Mouse (Mus musculus) urinary bladder, postnatal 10 days (tissue): Measurements from ENCODE around the gene Tmem259.
"Not testable (repeated sequence)": the region's sequence is repeated elsewhere in the genome, so short reads cannot be mapped to it uniquely, and the experiment has no call there.

Experiments
- DNase-seq: peaks from one replicate; pipeline ENCODE4 v3.0.0; 2022; ENCODE audit warnings: low spot score

Gene Tmem259

DNA sequence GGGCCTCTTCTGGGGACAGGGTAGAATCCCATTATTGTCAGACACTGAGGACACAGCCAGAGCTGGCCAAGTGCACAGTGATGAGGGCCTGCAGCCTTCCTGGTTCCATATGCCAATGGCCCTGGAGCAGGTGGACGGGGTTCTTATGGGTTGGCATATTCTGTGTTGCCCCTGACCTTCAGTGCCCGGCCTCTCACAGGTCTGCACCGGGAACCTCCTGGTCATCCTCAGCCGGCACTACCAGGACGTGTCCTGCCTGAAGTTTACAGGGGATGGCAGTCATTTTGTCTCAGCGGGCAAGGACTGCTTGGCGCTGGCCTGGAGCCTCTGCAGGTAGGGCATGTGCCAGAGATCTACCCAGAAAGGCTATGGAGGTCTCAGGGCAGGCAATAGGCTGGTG lies 19.4 kb downstream of the Tmem259 start:
- no peak for DNase-seq

DNA sequence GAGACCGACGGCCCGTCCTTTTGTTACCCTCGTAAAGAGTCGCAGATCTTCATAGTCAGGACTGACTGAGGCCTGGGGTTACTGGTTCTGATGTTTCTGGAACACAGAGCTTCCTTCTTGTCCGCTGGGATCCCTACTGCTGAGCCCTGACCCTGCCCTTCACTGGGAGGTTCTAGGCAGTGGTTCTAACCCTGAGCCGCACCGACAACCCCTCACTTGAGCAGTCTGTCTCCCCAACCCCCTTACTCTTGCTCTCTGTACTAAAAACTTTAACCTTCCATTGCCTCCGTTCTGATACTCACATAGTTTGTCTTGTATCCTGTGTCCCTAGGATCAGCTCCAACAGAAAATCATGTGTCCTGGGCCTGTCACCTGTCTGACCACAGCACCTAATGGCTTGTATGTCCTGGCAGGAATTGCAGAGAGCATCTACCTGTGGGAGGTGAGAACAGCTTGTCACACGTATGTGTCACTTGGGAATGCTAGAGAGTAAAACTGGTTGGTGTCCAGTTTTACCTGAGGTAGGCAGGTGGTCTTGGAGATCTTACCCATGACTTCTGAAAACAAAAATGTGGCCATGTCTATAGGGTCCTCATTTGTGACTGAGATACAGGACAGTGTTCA lies 23.3 kb downstream of the Tmem259 start:
- DNase-seq, result no peak

DNA sequence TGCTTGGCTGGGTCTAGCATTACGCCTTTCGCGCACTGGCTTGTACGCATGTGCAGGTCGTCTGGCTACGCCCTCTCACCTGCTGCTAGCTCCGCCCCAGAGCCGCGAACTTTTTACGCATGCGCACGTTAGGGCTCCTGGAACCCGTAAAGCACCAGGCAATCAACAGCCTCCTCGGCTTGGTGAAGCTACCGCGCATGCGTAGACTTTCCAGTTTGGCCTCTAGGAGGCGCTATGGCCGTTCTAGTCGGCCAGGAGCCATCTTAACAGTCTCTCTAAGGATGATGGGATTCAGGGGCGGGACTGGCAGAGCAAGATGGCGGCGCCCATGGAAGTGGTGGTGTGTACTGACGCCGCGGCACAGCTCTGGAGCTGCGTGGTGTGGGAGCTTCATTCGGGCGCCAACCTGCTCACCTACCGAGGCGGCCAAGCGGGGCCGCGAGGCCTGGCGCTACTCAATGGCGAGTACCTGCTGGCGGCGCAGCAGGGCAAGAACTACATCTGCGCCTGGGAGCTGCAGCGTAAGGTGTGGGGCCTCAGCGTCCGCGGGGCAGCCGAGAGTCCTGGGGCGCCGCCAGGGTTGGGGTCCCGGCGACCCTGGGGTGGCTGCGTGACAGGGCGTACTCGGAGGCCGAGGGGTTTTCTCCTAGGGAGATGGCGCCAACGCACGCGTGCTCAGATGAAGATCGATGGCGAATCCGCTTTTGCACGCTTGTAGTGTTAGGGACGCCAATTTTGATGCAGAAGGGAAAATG lies 24.1 kb downstream of the Tmem259 start, which contains the start of gene Wdr18:
Gene Wdr18 (plus strand): TSS at position 306 of the 755 bp plus-strand sequence.
- DNase-seq, result peak; percentile 99

DNA sequence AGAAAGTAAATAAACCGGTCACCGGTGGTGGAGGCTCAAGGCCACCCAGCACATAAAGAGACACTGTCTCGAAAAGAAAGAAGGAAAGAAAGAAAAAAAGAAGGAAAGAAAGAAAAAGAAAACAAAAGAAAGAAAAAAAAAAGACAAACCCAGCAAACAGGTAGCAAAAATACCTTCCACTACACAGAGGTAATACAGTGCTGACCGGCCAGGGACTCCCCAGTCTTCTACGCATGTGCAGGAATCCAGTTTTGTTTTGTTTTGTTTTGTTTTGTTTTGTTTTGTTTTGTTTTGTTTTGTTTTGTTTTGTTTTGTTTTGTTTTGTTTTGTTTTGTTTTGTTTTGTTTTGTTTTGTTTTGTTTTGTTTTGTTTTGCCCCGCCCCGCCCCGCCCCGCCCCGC lies 24.7 kb downstream of the Tmem259 start:
- not testable (repeated sequence) for DNase-seq

DNA sequence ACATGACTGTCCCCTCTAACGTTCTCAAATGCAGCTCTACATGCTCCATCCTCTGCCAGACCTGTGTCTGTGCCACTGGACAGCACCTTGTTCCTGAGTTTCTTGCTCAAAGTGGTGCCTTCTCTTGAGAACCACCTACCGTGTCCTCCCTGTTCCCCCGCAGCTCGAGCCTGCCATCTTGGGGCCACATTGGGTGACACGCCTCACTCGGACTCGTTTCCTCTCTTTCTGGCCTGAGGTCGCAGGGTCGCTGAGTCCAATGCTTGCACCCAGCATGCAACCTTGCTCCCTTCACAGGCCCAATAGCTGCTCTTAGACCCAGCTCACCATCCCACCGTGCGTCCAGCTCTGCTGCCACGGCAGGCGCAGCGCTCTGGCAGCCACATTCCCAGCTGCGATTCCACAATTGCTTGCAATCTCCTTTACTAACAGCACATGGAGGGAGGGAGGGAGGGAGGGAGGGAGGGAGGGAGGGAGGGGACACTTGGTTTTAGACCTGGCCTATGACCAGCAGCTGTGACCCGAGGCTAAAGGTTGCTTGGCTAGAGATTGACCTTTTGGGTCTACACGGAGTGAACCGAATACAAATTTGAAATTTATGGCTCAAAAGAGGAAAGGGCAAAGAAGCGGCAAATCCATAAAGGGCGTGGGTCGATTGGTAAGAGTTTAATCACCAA lies 25.9 kb downstream of the Tmem259 start:
- DNase-seq, result no peak

DNA sequence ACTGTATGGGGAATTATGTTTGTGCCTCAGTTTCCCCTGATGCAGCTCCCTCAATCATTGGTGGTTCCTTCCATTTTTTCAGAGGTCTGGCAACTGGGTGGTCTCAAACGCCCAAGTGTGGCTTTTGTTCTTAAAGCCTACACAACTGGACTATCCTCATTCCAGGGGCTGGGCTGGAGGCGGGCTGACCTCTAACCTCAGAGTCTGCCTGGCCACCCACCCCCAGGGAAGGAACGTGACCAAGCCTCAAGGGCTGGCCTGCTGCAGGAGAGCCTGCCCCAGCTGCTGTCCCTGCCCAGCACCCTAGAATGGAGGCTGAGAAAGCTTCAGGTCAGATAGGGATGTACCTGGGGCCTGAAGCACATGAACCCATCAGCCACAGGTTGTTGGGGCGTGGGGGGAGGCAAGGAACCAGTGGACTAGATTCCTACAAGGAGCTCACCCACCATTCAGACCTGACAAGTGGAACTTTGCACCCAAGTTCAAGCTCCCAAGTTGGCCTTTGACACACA lies 27.4 kb downstream of the Tmem259 start:
- DNase-seq, result no peak

DNA sequence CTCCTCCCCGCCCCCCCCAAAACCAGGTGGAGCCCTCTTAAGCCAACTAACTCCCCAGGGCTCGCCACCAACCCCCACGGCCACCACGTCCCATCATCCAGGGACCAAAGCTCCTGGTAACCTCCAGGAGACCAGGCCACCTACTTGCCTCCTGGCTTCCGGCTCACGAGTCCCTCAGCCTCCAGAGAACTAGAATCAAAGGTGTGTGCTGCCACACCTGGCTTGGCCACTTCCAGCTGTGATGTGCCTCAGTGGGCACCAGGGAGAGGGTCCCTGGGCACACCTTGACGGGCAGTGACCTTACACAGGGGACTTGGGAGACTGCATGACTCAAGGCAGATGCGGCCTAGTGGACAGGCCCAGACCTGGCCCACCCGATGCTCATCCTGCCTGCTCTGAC lies 28.4 kb downstream of the Tmem259 start:
- DNase-seq, result no peak

DNA sequence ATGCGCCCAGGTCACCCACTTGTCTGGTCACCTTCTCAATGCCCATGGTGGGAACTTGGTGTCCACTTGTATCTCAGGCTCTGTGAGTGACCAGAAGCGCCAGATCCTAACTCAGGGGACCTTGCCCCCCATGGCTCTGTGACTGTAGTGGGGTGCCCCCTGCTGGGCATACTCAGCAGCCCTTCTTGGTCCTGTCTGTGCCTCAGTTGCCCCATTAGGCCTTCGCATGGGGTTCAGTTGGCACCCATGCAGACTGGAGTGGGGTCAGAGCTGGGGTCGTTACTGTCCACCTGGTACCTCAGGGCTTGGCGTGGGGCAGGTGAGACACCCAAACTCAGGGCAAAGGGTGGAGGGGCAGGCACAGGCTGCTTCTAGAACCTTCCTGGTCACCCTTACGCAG lies 30.2 kb downstream of the Tmem259 start:
- DNase-seq, result no peak

DNA sequence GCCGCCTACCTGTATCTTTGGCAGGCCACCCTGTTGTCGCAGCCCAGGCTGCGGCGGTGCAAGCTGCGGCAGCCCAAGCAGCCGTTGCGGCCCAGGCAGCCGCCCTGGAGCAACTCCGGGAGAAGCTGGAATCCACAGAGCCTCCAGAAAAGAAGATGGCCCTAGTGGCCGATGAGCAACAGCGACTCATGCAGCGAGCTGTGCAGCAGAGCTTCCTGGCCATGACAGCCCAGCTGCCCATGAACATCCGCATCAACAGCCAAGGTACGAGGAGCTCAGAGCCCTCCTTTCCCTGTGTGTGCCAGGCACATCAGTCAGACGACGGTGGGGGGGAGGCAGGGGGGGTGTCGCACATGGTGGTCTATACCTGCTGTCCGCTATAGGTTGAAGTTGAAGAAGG lies 33.5 kb downstream of the Tmem259 start:
- no peak for DNase-seq

DNA sequence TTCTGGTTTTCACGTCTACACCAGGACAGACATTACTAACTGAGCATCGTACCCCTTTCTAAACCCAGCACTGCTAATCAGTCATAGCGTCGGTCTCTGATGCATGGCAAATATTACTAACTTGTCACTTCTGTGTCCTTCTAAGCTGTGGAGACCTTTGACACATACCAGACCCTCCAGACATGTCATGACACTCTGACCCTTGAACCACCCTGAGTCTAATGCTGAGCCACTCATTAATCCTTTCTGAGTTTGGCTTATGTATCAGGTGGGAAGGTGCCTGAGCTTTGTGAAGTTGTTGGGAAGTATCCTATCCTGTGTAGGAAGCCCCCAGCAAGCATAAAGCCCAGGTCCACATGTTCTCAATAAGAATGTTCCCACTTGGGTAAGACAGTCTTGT lies 34.3 kb downstream of the Tmem259 start:
- DNase-seq, result no peak

DNA sequence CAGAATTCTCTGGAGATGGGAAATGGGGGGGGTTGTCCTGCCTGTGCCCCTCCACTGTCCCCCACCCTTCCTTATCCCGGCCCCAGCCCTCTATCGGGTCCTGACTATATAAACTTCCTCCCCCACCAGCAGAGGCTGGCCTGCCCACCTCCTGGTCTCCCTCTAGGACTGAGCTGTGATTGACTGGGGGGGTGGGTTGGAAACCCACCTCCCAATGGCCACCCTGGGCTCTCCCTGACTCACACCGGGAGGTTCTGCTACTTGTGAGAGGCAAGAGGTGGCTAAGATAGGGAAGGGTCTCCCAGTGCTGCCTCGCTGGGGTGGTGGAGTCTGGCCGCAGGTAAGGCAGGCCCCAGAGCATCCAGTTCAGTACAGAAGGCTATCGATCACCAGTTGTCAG lies 36.6 kb downstream of the Tmem259 start:
- no peak for DNase-seq

DNA sequence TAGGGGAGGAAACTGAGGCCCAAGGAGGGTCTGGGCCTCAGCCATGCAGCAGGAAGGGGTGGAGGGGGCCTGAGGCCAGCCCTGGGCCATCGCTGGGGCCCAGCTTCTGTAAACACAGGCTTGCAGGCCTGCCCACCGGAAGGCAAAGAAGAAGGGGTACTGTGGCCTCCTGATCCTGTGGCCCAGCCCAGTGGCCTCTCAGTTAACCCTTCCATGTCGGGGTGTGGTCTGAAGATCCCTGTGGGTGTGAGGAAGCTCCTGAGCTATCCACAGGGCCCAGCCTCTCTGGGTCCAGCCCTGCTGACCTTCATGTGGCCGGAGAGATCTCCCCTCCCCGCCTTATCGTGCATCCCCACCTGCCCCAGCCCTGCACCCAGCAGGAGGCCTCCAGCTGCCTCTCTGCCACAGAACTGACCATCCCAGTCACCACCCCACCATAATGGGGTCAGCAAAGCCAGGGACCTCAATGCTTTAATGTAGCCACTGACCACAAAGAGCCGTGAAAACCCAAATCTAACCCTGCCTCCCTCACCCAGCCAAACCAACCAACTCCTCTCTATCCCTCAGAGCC lies 37.3 kb downstream of the Tmem259 start:
- DNase-seq, result no peak

DNA sequence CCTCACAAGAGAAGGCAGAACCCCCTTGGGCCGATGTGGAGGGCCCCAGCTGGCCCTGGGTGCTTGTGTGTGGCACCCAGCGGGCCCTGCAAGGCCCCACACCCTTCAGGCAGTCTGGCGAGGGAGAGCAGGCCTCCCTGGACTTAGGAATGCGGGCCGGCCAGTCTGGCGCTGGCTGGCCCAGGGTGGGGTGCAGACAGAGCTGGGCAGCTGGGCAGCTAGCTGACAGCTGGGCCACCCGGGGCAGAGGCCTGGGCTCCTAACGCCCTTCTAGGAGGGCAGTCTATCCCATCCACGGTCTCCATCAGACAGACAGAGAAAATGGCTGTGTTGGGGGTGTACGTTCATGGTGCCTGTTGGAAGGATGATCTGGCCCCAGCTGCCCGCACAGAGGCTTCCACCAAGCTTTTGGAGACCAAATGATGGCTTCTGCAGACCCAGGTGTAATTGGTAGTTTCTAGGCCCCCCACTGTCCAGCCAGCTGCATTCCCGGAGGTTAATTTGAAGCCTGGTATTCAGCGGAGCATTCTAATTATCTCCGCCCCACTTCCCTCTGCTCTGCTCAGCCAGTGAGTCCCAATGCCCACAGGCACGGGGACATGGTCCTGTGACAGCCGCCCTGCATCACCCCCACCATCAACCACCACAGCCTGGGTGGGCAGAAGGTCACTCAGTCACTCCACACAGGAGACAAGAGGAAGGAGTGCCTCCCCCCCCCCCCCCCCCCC lies 38.5 kb downstream of the Tmem259 start:
- DNase-seq, result no peak

DNA sequence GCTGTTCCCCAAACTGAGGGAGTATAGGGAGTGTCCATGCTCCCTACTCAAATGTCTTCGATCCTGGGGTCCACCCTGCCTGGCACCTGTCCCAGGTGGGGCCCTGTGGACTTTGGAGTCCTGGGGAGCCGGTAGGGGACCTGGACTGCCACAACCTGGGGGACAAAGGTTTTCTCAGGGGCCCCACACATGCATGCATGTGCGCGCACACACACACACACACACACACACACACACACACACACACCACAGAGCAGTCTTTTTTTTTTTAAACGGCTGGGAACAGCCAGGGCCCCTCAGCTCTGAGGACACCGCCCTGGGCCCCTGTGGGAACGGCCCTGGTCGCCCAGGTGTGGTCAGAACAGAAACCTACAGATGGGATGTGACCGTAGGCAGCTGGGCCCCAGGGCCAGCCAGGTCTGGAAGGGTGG lies 40.6 kb downstream of the Tmem259 start:
- DNase-seq, result no peak

DNA sequence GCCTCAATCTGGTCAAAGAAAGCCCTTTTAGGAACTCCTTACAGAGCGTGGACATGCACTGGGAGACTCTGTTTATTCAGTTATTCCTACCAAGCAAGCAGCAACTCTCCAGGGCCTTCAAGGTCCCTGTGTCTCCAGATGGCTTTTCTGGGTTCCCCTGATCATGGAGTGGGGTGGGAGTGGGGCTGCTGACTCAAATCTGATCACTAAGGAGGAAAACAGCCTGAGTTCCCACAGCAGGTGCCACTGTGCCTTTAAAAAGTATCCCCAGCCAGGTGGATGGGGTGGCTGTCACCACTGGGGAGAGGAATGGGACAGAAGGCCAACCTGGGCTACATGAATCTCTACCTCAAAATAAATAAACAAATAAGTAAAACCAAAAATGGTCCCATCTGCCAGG lies 41.1 kb downstream of the Tmem259 start:
- no peak for DNase-seq

DNA sequence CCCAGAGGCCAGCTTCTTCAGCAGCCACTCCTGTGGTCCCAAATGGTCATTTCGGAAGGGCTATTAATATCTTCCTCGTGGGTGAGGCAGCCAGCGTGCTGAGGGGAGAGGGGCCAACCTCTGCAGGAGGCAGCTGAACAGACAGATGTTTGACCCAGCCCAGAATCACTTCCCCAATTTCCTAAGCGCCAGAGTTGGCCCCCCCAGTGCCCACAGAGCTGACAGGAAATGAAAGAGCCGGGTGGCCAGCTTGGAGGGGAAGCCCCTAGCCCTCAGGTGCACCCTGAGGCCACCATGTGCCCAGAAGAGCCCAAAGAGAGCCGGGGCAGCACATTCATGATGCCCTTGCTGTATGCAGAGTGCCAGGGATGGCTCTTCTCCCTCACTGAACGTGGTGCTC lies 43.4 kb downstream of the Tmem259 start:
- no peak for DNase-seq

DNA sequence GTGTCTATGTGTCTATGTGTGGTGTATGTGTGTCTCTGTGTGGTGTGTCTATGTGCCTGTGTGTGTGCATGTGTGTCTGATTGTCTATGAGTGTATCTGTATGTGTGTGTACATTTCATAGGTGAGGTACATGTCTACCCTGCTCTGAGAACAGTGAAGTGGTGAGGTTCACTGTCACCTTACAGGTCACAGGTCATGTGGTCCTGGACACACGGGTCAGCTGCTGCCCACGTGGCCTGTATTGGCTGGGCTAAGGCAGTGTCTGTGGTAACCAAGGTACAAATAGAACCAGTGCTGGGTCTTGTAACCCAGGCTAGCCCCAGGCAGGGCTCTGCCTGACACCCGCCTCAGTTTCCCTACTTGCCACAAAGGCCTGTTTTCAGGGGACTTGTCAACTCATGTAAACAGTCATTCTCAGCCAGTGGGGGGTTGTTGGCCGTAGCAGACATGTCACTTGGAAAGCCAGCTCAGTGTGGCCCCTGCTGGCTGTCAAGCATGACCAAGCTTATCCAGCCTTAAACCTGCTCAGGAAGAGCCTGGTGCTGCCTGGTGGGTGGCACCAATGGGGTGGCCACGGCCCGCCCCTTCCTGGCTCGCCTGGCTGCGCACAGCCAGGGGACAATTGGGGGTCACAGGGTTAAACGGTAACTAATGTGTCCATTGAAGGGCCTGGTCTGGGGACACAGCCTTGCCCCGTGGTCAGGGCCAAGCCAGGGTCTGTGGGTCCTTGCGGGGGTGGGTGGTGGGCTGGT lies 46.2 kb downstream of the Tmem259 start:
- no peak for DNase-seq

DNA sequence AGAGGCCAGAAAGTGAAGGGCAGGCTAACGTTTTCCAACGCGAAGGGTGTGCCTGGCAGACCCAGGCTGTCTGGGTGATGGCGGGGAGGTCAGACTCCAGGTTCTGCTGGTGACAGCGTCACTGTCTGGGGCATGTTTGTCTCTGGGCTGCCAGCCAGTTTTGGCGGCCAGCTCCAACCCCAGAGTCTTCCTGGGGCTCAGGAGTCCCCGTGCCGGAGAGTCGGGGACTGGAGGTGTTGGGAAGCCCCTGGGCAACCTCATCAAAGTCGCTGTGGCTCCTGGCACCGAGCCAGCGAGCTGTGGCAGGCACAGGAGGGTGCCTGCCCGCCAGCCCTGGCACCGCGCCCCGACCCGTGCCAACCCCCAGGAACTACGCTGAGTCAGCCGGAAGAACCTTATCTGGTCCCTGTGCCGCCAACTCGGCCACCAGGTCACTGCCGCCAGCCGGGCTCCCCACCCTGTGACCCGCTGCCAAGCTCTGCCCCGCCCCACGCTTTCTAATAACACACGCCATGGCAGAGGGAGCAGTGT lies 47.2 kb downstream of the Tmem259 start:
- no peak for DNase-seq

DNA sequence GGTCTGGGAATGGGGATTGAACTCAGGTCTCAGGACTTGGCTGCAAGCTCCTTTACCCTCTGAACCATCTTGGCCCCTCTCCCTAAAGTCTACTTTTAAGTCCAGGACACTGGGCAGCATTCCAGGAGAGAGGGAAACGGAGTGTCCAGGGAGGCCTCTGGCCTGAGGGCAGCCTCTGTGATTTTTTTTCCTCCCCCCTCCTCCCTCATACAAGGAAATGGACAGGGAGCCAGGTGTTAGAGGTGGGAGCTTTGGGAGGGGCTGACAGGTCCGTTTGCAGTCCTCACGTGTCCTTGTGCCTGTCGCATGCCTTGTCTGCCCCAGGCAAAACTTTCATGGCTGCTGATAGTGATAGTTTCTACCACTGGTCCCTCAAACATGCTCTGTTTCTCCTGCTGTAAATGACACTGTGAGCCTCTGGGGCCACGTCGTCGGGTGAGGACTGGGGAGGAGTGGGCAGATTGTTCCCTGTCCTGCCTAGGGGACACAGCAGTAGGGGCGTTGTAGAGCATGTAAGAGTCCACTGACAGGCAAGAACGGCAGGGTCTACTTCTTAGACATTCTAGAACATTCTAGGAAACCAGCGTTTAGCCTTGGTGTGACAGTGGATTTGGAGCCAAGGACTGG lies 47.7 kb downstream of the Tmem259 start:
- no peak for DNase-seq

DNA sequence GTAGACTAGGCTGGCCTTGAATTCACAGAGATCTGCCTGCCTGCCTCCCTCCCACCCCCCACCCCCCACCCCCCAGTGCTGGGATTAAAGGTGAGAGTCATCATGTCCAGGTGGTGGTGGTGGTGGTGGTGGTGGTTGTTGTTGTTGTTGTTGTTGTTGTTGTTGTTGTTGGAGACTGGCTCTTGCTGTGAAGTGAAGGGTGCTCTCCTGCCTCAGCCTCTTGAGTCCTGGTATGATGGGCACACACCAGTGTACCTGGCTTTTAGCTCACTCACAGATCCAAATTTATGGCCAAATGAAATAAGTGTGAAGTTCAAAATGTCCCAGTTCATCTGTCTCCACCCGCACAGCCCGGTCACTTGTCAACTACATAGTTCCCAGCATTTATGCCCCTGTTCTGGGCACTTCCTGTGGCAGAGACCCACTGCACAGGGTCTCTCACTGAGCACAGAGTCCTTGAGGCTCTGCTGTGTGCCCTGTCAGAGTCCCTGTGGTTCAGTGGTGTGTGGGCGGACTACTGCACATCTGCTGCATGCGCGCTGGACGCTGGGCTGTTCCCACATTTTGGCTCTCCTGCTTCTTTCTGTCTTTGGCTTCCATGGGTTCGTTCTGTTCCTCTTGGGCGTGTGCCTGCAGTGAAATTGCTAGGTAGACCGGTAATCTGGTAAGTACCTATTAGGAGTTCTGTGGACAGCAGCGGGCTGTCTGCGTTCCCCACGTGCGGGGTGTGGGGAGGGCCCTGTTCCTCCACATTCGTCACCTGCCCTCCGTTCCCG lies 49.1 kb downstream of the Tmem259 start:
- DNase-seq, result no peak
